Mouse (Mus musculus) midbrain, embryonic 10.5 days (tissue): ENCODE results near the gene Tspan5. TPM values are rescaled to one million over a fixed set of nuclear protein-coding genes. Genes with fewer than 3 reads are reported as not detected.

Experiments
- DNase-seq: peaks from one replicate; pipeline ENCODE4 v3.0.0-alpha.2; 2017; ENCODE audit warnings: low spot score
- H3K27ac ChIP-seq: fragments of 300-500 bp; sonication (generic); replicated peaks from 2 replicates; pipeline ENCODE4 v1.5.1; 2016; ENCODE audit warnings: mild to moderate bottlenecking
- H3K27me3 ChIP-seq: fragments of 300-500 bp; sonication (generic); 2 replicates; pipeline ENCODE4 v1.6.1; 2016; ENCODE audit warnings: low read depth, mild to moderate bottlenecking; ENCODE audit not compliant: poor library complexity, severe bottlenecking
- H3K36me3 ChIP-seq: fragments of 300-500 bp; sonication (generic); 2 replicates; pipeline ENCODE4 v1.6.1; 2016; ENCODE audit warnings: mild to moderate bottlenecking, moderate library complexity
- H3K4me1 ChIP-seq: fragments of 300-500 bp; sonication (generic); 2 replicates; pipeline ENCODE4 v1.6.1; 2016
- H3K4me3 ChIP-seq: fragments of 300-500 bp; sonication (generic); 2 replicates; pipeline ENCODE4 v1.5.1; 2016; ENCODE audit warnings: mild to moderate bottlenecking, moderate library complexity
- H3K9me3 ChIP-seq: fragments of 300-500 bp; sonication (generic); replicated peaks from 2 replicates; pipeline ENCODE4 v1.6.1; 2016; ENCODE audit warnings: mild to moderate bottlenecking
- WGBS: fragments of 180-500 bp; shearing (Covaris S2); methylation state at CpG from one replicate; pipeline ENCODE4 v1.1.7; 2016; 5-methylcytosine and 5-hydroxymethylcytosine counted together
- polyA plus RNA-seq: library from polyadenylated mRNA; unstranded; fragments of >200 nt; fragmentation: Nextera tagmentation; extraction: Ambion mirVana; gene quantifications from 2 replicates; pipeline ENCODE4 v1.2.1, GENCODE M21; 2016

Gene Tspan5
- polyA plus RNA-seq, 1 experiment from 2014 or later = 28.1 TPM

DNA sequence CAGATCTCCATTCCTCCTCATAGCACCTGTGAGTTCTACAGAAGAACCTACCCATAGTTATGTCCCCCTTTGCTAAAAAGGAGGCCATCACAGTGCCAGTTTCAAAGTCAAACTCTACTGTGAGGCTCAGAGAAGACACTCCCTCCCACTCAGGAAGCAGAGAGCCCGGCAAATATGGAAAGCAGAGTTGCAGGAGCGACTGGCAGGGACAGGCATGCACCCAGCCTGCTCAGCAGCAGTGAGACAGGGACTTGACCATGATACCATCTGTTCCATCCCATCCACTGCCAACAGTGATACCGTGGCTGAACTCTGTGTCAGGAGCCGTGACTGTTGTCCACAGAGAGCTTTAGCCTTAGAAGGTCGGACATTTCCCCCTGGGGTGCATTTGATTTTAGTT lies 123.3 kb downstream of the Tspan5 start:
- Histone ChIP-seq H3K27ac (no peak overlapping the region), H3K4me1 (peaks cover 32% of the 10 kb centered on the region), H3K9me3 (no peaks in the 10 kb centered on the region; the same call in 1 of the 2 replicates), H3K27me3 (no peaks in the 10 kb centered on the region), H3K36me3 (no peaks in the 10 kb centered on the region), H3K4me3 (no peak overlapping the region)
- 91% methylated on average over 5 of the region's 5 CpGs for WGBS
- no peak for DNase-seq

DNA sequence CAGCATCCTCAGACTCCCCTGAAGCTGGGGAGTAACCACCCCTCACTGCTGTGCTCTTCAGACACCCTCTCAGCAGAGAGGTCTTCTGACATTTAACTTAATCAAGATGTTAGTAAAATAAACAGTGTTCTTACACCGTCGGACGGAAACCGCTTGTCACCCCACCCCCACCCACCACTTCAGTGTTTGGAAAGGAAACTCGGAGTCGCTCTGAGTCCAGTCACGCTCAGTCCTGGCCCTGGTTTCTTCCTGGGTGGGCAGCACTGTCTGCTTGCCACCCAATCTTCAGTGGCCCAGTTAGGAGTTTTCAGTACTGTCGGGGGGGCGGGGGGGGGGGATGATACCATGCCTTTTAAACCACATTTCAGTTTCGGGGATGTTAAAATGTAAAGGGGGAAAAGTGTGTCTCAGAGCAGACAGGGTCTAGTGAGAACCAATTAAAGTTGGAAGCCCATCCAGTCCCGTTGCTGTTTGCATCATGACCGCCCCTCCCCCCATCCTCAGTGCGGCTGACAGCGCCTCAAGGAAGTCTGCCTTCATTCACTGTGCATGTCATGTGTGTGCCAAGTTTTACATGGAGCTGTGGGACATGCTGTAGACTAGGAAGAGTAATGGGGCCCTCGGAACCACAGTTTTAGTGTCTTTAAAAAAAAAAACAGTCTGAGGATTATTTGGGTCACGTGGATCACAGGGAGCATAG lies 125.3 kb downstream of the Tspan5 start:
- DNase-seq = no peak
- peaks cover 25% of the 10 kb centered on the region; the same call in 1 of the 2 replicates for H3K4me1 ChIP-seq
- no peak overlapping the region for H3K4me3 ChIP-seq
- H3K9me3 ChIP-seq = no peaks in the 10 kb centered on the region; the same call in 1 of the 2 replicates
- H3K27me3 ChIP-seq = no peaks in the 10 kb centered on the region
- H3K27ac ChIP-seq = no peak overlapping the region
- peaks cover 2% of the 10 kb centered on the region; the same call in 1 of the 2 replicates for H3K36me3 ChIP-seq
- 83% methylated on average over 16 of the region's 16 CpGs for WGBS

DNA sequence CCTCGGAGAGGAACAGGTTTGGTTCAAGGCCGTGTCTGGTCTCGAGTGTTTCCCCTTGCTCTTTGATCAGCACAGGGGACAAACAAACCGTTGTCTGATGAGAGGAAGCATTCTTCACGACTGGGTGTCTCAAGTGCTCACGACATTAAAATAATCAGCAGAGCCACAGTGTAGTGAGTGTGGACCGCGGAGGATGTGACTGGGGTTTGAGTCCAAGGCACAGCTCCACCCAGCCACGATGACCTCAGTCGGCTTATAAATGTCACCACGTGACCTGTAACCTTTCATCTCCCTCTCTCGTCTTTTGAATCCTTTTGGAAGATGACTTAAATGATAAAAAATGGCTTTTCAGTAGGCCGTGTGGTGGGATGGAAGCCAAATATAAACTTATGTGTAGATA lies 126.4 kb downstream of the Tspan5 start:
- Histone ChIP-seq H3K27ac (no peak overlapping the region), H3K4me3 (no peak overlapping the region), H3K36me3 (peaks cover 6% of the 10 kb centered on the region), H3K27me3 (no peaks in the 10 kb centered on the region), H3K4me1 (peaks cover 25% of the 10 kb centered on the region; the same call in 1 of the 2 replicates), H3K9me3 (no peaks in the 10 kb centered on the region; the same call in 1 of the 2 replicates)
- no peak for DNase-seq
- WGBS = 81% methylated on average over 13 of the region's 13 CpGs

DNA sequence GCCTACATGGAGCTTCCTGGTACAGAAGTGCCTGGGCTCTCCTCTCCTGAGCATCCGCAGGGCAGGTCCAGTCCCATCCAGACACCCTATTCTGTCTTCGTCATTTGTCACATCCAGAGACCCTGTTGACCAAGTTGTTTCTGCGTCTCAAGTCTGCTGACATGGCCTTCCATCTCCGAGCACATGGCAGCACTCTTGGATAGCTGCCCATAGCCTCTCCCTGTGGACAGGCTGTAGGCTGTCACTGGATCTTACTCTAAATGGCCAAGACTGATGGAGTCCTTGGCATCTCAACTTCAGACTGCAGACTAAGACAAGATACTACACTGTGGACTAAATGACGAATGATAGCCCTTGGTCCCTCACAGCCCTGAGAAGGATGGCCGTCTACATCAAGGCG lies 133.3 kb downstream of the Tspan5 start:
- H3K27ac ChIP-seq = no peak overlapping the region

DNA sequence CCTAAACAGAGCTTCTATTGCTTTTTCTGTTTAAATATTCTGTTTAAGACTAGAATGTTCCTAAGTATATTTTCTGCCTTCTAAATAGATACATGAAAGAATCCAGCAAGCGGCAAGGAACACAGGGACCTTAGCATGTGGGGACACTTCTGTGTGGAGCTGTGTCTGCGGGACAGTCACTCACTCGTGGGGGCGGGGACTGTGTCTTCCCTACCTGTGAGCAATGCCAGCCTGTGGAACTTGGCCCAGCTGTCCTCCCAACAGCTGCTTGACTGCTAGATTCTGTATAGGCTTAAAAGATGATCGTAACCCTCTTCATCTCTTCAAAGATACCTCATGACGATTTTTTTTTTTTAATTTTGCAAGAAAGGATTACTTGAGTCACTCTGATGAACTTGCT lies 133.9 kb downstream of the Tspan5 start:
- H3K27me3 ChIP-seq = no peaks in the 10 kb centered on the region
- DNase-seq = no peak
- no peaks in the 10 kb centered on the region for H3K9me3 ChIP-seq
- no peak overlapping the region for H3K27ac ChIP-seq
- peaks cover 8% of the 10 kb centered on the region for H3K4me1 ChIP-seq
- H3K4me3 ChIP-seq = no peak overlapping the region
- 93% methylated on average over 6 of the region's 6 CpGs for WGBS
- peaks cover 29% of the 10 kb centered on the region for H3K36me3 ChIP-seq

More for the DNA sequence above, 133.3 kb downstream of the Tspan5 start:
- Histone ChIP-seq H3K36me3 (peaks cover 29% of the 10 kb centered on the region), H3K27me3 (no peaks in the 10 kb centered on the region), H3K9me3 (no peaks in the 10 kb centered on the region), H3K4me1 (peaks cover 8% of the 10 kb centered on the region), H3K4me3 (no peak overlapping the region)
- 92% methylated on average over 7 of the region's 7 CpGs for WGBS
- DNase-seq = no peak

DNA sequence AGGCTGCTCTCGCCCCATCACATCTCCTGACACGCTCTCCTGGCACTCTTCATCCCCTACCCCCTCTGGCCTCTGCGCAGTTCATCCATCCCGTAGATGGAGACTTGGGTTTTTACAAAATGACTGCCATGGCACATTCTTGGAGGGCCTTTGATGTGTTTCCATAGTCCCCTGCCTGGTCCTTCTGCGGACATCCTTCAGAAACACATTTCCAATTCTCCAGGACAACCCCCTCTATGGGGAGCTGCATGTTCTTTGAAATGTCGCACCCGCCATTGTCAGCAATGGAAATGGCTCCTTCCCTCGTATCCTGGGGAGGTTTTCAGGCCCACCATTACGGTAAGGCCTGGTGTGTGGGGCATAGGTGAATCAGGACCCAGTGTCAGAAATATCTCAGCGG lies 134.4 kb downstream of the Tspan5 start:
- no peaks in the 10 kb centered on the region for H3K27me3 ChIP-seq
- H3K9me3 ChIP-seq = no peaks in the 10 kb centered on the region
- no peak overlapping the region for H3K4me3 ChIP-seq
- DNase-seq = no peak
- peak overlapping the region; percentile 42; the same call in 1 of the 2 replicates for H3K27ac ChIP-seq
- peaks cover 9% of the 10 kb centered on the region for H3K4me1 ChIP-seq
- WGBS = 89% methylated on average over 10 of the region's 10 CpGs
- peaks cover 29% of the 10 kb centered on the region for H3K36me3 ChIP-seq

DNA sequence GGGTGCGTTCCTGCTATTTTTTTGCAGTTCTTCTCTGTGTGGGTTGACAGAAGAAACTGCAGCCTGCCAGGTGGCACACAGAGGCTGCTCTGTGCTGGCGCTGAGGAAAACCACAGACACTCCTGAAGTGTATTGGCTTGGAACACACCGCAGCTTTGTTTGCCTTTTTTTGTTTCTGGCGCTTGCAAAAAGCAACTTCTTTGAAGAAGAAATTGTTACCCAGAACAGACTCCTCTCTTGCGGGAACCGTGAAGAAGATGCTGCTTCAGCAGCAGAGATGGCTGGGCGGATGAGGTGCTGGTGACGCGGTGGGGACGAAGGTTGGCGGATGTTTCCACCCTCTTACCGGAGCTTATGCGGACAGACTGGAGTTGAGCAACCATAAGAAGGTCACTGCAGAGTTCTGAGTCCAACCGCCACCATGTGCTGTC lies 135.0 kb downstream of the Tspan5 start:
- Histone ChIP-seq H3K4me3 (no peak overlapping the region), H3K9me3 (no peaks in the 10 kb centered on the region), H3K36me3 (peaks cover 27% of the 10 kb centered on the region), H3K27ac (no peak overlapping the region), H3K27me3 (no peaks in the 10 kb centered on the region), H3K4me1 (peaks cover 15% of the 10 kb centered on the region)
- 93% methylated on average over 14 of the region's 14 CpGs for WGBS
- DNase-seq = no peak

DNA sequence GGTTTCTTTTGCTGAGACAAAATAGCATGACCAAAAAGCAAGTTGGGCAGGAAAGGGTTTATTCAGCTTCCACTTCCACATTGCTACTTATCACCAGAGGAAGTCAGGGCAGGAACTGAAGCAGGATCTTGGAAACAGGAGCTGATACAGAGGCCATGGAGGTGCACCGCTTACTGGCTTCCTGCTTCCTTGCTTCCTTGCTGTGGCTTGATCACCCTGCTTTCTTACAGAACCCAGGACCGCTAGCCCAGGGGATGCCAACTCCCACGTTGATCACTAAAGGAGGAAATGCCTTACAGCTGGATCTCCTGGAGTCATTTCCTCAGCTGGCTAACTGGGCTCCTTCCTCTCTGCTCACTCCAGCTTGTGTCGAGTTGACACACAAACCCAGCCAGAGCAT lies 135.7 kb downstream of the Tspan5 start:
- H3K4me1 ChIP-seq = peaks cover 15% of the 10 kb centered on the region
- peaks cover 27% of the 10 kb centered on the region for H3K36me3 ChIP-seq
- no peaks in the 10 kb centered on the region for H3K9me3 ChIP-seq
- 80% methylated on average over 4 of the region's 4 CpGs for WGBS
- H3K4me3 ChIP-seq = no peak overlapping the region
- H3K27ac ChIP-seq = no peak overlapping the region
- no peak for DNase-seq
- no peaks in the 10 kb centered on the region for H3K27me3 ChIP-seq

DNA sequence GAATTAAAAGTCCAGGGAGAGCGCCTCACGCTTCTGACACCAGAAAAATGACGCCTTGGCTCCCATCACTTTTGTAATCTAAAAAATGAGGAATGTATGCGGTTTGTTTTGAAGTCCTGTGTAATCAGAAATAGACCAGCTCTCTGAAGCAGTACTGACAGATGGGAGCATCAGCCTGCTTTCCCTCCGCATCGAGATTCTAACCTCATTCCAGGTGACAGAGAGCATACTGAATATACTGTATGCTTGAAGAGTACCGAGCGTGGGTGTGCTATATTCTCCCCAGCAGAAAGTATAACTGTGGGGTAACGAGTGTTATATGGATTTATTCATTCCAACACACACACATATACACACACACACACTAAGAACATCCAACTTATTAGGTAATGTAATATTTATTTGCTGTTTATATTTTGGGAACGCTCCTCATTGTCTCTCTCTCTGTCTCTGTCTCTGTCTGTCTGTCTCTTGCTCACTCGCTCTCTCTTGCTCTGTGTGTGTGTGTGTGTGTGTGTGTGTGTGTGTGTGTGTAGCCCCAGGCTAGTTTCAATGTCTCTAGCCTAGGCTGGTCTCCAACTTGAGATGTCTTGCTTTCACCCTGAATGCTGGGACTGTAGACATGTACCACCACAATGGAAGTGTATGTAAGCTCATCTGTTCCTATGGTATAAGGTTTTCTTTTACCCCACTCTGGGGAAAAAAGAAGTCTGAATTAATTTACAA lies 139.2 kb downstream of the Tspan5 start:
- Histone ChIP-seq H3K36me3 (peaks cover 12% of the 10 kb centered on the region; the same call in 1 of the 2 replicates), H3K27ac (no peak overlapping the region), H3K27me3 (no peaks in the 10 kb centered on the region), H3K4me3 (no peak overlapping the region), H3K4me1 (peaks cover 10% of the 10 kb centered on the region), H3K9me3 (no peaks in the 10 kb centered on the region)
- WGBS = 92% methylated on average over 11 of the region's 11 CpGs
- no peak for DNase-seq

DNA sequence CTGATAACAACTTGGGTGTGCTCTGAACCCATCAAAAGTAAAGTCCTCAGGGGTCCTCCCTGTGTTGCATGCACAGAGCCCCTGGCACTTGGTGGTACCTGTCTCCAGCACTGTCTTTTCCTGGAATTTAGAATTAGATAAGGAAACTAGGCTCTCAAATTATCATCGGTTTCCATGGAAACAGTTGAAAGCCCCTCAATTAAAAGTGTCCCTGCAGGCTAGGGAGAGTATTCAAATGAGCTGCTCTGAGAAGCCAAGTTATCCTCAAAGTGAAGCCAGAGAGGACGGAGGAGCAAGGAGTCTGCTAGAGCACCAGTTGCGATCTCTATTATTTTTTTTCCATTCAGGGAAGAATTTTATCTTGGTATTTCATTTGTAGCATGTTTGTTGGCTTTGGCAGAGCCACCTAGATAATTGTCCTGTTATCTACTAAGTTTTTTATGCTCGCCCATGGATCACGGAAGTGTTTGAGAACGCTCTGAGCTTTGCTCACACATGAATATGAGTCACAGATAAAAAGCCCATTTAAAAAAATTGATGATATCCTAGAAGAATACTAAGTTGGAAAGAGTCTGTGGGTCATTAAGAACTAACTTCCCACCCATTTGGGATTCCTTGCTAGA lies 139.8 kb downstream of the Tspan5 start:
- Histone ChIP-seq H3K27me3 (no peaks in the 10 kb centered on the region), H3K27ac (no peak overlapping the region), H3K36me3 (peaks cover 11% of the 10 kb centered on the region; the same call in 1 of the 2 replicates), H3K4me3 (no peak overlapping the region), H3K9me3 (no peaks in the 10 kb centered on the region), H3K4me1 (peaks cover 10% of the 10 kb centered on the region)
- WGBS = 82% methylated on average over 6 of the region's 6 CpGs
- DNase-seq = no peak

DNA sequence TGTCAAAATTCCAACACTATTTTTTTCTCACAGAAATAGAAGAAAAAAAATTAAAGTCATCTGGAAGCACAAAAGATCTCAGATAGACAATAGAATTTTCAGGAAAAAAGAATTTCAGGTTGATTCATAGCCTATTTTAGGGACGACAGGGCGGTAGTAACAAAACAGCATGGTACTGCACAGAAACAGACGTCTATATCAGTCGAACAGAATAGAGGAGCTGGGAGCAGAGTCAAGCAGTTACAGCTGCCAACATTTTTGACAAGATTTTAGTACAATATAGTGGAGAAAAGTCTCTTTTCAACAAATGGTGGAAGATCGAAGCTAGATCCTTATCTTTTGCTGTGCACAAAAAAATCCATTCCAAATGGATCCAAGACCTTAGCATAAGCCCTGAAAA lies 144.1 kb downstream of the Tspan5 start:
- WGBS = 89% methylated on average over 5 of the region's 5 CpGs
- no peak for DNase-seq
- Histone ChIP-seq H3K4me1 (peaks cover 9% of the 10 kb centered on the region), H3K27me3 (no peaks in the 10 kb centered on the region), H3K36me3 (no peaks in the 10 kb centered on the region), H3K27ac (no peak overlapping the region), H3K4me3 (no peak overlapping the region), H3K9me3 (no peaks in the 10 kb centered on the region)

DNA sequence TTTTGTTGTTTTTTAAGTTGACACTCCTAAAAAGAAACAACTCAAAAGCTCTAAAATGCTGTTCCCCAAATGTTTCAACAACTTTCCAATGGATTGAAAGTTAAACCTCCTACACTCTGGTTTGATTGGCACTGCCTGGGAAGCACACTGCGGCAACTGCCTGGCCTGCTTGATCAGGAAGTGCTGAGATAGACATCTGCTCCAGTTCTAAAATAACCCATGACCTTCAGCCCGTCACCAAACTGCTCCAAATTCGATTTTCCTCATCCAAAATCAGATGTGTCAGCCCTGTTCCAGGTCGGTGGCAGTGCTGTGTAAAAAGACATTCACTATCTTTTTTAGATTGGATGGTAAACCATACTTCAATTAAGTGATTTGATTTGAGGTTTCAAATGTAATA lies 147.2 kb downstream of the Tspan5 start:
- H3K36me3 ChIP-seq = no peaks in the 10 kb centered on the region
- no peak overlapping the region for H3K27ac ChIP-seq
- WGBS = 73% methylated on average over 4 of the region's 4 CpGs
- no peaks in the 10 kb centered on the region for H3K9me3 ChIP-seq
- peaks cover 13% of the 10 kb centered on the region for H3K4me1 ChIP-seq
- no peak for DNase-seq
- no peak overlapping the region for H3K4me3 ChIP-seq
- H3K27me3 ChIP-seq = no peaks in the 10 kb centered on the region
